Mouse (Mus musculus): Measurements from ENCODE around the gene Cyb5r3. TPM values are rescaled to one million over a fixed set of nuclear protein-coding genes. Genes with fewer than 3 reads are reported as not detected.

Cyb5r3 gene
- total and polyA plus RNA-seq, 3 experiments, result 22.6 to 67.0 TPM; not detected in 1

DNA sequence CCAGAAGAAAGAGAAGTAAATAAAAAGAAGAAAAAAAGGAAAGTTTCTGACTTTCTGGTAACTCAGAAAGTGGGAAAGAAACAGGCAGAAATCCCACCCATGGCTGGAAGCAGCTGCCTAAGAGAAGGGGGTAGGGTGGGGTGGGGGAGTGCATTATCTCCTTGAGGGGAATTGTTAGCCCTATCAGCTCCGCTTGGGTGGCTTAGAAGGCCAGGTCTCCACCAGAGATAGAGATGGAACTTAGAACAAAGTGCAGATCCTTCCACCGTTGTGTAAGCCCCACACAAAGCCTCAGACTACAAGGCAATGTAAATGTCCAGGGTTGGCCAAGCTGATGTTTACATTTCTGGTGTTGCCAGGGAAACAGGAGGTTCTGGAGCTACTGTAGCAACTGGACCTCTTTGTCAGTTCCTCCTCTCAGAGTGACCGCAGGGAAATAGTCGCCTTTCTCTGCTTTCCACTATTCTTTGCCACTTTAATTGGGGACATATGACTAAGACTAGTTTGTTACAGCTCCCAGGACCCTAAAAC, 9.5 kb upstream of the Cyb5r3 start:
- Histone ChIP-seq H3K4me1 (ENCODE audit: control insufficient read depth in 1 of 2, insufficient read depth in 2 of 2, low read length in 2 of 2) (no peaks in the 10 kb centered on the region), H3K9ac (ENCODE audit: control insufficient read depth, low read depth, low read length, poor library complexity, severe bottlenecking) (no peak overlapping the region), H3K79me2 (ENCODE audit: control insufficient read depth, insufficient read depth, low read length, poor library complexity) (no peaks in the 10 kb centered on the region), H3K27me3 (ENCODE audit: control insufficient read depth in 1 of 2, insufficient read depth in 2 of 2, low read length in 2 of 2) (no peaks in the 10 kb centered on the region; a peak in 3 of 4 replicates), H3K4me3 (ENCODE audit: control insufficient read depth in 1 of 2, insufficient read depth in 1 of 2, low read depth in 2 of 2, low read length in 2 of 2) (no peak overlapping the region), H3K36me3 (ENCODE audit: control insufficient read depth in 1 of 2, insufficient read depth in 2 of 2, low read length in 2 of 2) (no peaks in the 10 kb centered on the region), H3K27ac (ENCODE audit: control insufficient read depth, low read depth, low read length) (no peak overlapping the region), H3K9me3 (replicated peaks; ENCODE audit: insufficient read depth, low read length) (no peaks in the 10 kb centered on the region)
- no peak for DNase-seq (ENCODE audit: low read depth, low spot score)
- TF ChIP-seq USF1 (IDR thresholded peaks at IDR 0.05; ENCODE audit: low read depth, low read length) (no peak), MAX (IDR thresholded peaks at IDR 0.05; ENCODE audit: low read length) (no peak), TCF12 (IDR thresholded peaks at IDR 0.05; ENCODE audit: low read depth, low read length) (no peak), ZC3H11A (IDR thresholded peaks at IDR 0.05; ENCODE audit: low read depth, low read length) (no peak), E2F4 (IDR thresholded peaks at IDR 0.05; ENCODE audit: borderline replicate concordance, low read depth, low read length) (no peak), POLR2AphosphoS2 (IDR thresholded peaks at IDR 0.05; ENCODE audit: low read length) (no peak), POLR2A (IDR thresholded peaks at IDR 0.05; ENCODE audit: control insufficient read depth in 1 of 2, insufficient read depth in 1 of 2, low read depth in 1 of 2, low read length in 2 of 2, poor library complexity in 1 of 2) (no peak), MXI1 (IDR thresholded peaks at IDR 0.05; ENCODE audit: low read depth, low read length) (no peak), NRF1 (IDR thresholded peaks at IDR 0.05; ENCODE audit: insufficient read depth, low read depth, low read length, poor library complexity, severe bottlenecking) (no peak), SIN3A (IDR thresholded peaks at IDR 0.05; ENCODE audit: low read length) (no peak)

DNA sequence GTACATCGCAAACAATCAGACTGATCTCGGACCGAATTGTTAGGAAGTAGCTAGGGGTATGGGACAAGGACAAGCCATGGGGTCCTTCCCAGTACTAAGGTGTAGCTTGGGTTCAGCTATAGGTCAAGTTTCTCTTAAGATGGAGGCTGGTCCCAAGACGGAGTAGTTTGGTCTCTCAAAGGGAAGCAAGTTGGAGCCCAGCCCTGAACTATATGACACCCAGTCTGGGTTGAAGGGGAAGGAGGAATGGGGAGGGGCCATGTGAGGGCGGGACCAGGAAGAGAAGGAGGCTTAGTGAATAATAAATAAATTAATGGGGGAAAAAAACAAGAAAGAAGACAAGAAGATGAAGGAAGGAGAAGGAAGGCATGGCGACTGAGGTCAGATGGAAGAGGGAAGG, 7.6 kb upstream of the Cyb5r3 start:
- H3K79me2 ChIP-seq (ENCODE audit: control insufficient read depth, insufficient read depth, low read length, poor library complexity), result no peaks in the 10 kb centered on the region
- H3K36me3 ChIP-seq (ENCODE audit: control insufficient read depth in 1 of 2, insufficient read depth in 2 of 2, low read length in 2 of 2), result no peaks in the 10 kb centered on the region
- no peaks in the 10 kb centered on the region for H3K4me1 ChIP-seq (ENCODE audit: control insufficient read depth in 1 of 2, insufficient read depth in 2 of 2, low read length in 2 of 2)
- H3K9me3 ChIP-seq (replicated peaks; ENCODE audit: insufficient read depth, low read length), result no peaks in the 10 kb centered on the region
- H3K27ac ChIP-seq (ENCODE audit: control insufficient read depth, low read depth, low read length), result no peak overlapping the region
- no peaks in the 10 kb centered on the region; a peak in 2 of 4 replicates for H3K27me3 ChIP-seq (ENCODE audit: control insufficient read depth in 1 of 2, insufficient read depth in 2 of 2, low read length in 2 of 2)
- no peak for DNase-seq (ENCODE audit: low read depth, low spot score)
- TF ChIP-seq TBP (IDR thresholded peaks at IDR 0.05; ENCODE audit: low read depth, low read length), result no peak
- no peak for TF ChIP-seq USF1 (IDR thresholded peaks at IDR 0.05; ENCODE audit: low read depth, low read length)
- TF ChIP-seq MAZ (IDR thresholded peaks at IDR 0.05; ENCODE audit: low read depth, low read length), result no peak
- TF ChIP-seq E2F4 (IDR thresholded peaks at IDR 0.05; ENCODE audit: borderline replicate concordance, low read depth, low read length), result no peak
- no peak for TF ChIP-seq MYB (IDR thresholded peaks at IDR 0.05; ENCODE audit: low read depth, low read length)
- TF ChIP-seq GATA1 (IDR thresholded peaks at IDR 0.05; ENCODE audit: low read depth, low read length), result no peak
- TF ChIP-seq MXI1 (IDR thresholded peaks at IDR 0.05; ENCODE audit: low read depth, low read length), result no peak
- H3K4me3 ChIP-seq (ENCODE audit: control insufficient read depth in 1 of 2, insufficient read depth in 1 of 2, low read depth in 2 of 2, low read length in 2 of 2), result no peak overlapping the region
- H3K9ac ChIP-seq (ENCODE audit: control insufficient read depth, low read depth, low read length, poor library complexity, severe bottlenecking), result no peak overlapping the region

DNA sequence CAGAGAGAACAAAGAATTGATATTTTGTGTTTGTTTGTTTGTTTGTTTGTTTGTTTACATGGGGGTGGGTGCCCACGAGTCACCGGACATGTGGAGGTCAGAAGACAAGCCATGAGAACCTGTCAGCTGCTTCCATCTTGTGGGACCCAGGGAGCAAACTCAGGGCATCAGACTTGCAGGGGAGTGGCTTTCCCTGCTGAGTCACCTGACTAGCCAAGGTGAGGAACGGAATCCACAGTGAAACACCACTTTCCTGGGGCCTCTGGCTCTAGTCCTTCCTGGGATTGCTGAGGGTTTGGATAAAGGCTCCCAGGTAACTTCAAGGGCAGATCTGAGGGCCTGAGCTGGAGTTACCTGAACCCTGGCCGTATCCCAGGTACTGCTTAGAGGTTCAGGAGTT, 4.3 kb upstream of the Cyb5r3 start:
- Histone ChIP-seq H3K9me3 (replicated peaks; ENCODE audit: insufficient read depth, low read length) (no peaks in the 10 kb centered on the region), H3K4me3 (ENCODE audit: control insufficient read depth in 1 of 2, insufficient read depth in 1 of 2, low read depth in 2 of 2, low read length in 2 of 2) (no peak overlapping the region), H3K36me3 (ENCODE audit: control insufficient read depth in 1 of 2, insufficient read depth in 2 of 2, low read length in 2 of 2) (no peaks in the 10 kb centered on the region), H3K9ac (ENCODE audit: control insufficient read depth, low read depth, low read length, poor library complexity, severe bottlenecking) (no peak overlapping the region), H3K27ac (ENCODE audit: control insufficient read depth, low read depth, low read length) (no peak overlapping the region), H3K27me3 (ENCODE audit: control insufficient read depth in 1 of 2, insufficient read depth in 2 of 2, low read length in 2 of 2) (no peaks in the 10 kb centered on the region), H3K79me2 (ENCODE audit: control insufficient read depth, insufficient read depth, low read length, poor library complexity) (no peaks in the 10 kb centered on the region; the same call in 1 of the 2 replicates), H3K4me1 (ENCODE audit: control insufficient read depth in 1 of 2, insufficient read depth in 2 of 2, low read length in 2 of 2) (peaks cover 0 to 4% of the 10 kb centered on the region in 2 experiments; a peak in 2 of 4 replicates)
- DNase-seq (ENCODE audit: low read depth, low spot score), result no peak
- TF ChIP-seq UBTF (IDR thresholded peaks at IDR 0.05; ENCODE audit: borderline replicate concordance, insufficient read depth, low read depth, low read length) (no peak), MYB (IDR thresholded peaks at IDR 0.05; ENCODE audit: low read depth, low read length) (no peak), CHD1 (IDR thresholded peaks at IDR 0.05; ENCODE audit: low read depth, low read length) (no peak), GATA1 (IDR thresholded peaks at IDR 0.05; ENCODE audit: low read depth, low read length) (no peak), MXI1 (IDR thresholded peaks at IDR 0.05; ENCODE audit: low read depth, low read length) (no peak), POLR2AphosphoS5 (IDR thresholded peaks at IDR 0.05; ENCODE audit: borderline replicate concordance, low read depth, low read length) (no peak), RCOR1 (IDR thresholded peaks at IDR 0.05; ENCODE audit: low read depth, low read length) (no peak), MYC (IDR thresholded peaks at IDR 0.05; ENCODE audit: low read depth, low read length) (no peak), SIN3A (IDR thresholded peaks at IDR 0.05; ENCODE audit: low read length) (no peak), MAZ (IDR thresholded peaks at IDR 0.05; ENCODE audit: low read depth, low read length) (no peak), JUND (IDR thresholded peaks at IDR 0.05; ENCODE audit: low read depth, low read length) (no peak), ZNF384 (IDR thresholded peaks at IDR 0.05; ENCODE audit: low read depth, low read length) (no peak), KAT2A (conservative IDR thresholded peaks at IDR 0.05; ENCODE audit: low read depth, low read length) (no peak), NELFE (IDR thresholded peaks at IDR 0.05; ENCODE audit: low read depth, low read length) (no peak), ZMIZ1 (IDR thresholded peaks at IDR 0.05; ENCODE audit: low read depth, low read length) (no peak), USF2 (IDR thresholded peaks at IDR 0.05; ENCODE audit: borderline replicate concordance in 1 of 2, insufficient read depth in 1 of 2, low read depth in 1 of 2, low read length in 2 of 2) (no peak)
